Mouse (Mus musculus) brain, embryonic 14.5 days (tissue): ENCODE measurements around the gene Clec3a.

ENCODE experiments used
- CTCF ChIP-seq: fragments of 200-500 bp; IDR thresholded peaks from 2 replicates; pipeline ENCODE4 v1.5.1; 2012; ENCODE audit warnings: inconsistent platforms, mild to moderate bottlenecking, moderate library complexity, borderline replicate concordance; ENCODE audit not compliant: insufficient read depth, insufficient read length; ENCODE audit errors: extremely low read depth
- POLR2A ChIP-seq: fragments of 200-500 bp; IDR thresholded peaks from 2 replicates; pipeline ENCODE4 v1.6.1; 2012; ENCODE audit warnings: mild to moderate bottlenecking, inconsistent platforms, borderline replicate concordance; ENCODE audit not compliant: poor library complexity, insufficient read depth, insufficient read length, severe bottlenecking; ENCODE audit errors: extremely low read depth

DNA sequence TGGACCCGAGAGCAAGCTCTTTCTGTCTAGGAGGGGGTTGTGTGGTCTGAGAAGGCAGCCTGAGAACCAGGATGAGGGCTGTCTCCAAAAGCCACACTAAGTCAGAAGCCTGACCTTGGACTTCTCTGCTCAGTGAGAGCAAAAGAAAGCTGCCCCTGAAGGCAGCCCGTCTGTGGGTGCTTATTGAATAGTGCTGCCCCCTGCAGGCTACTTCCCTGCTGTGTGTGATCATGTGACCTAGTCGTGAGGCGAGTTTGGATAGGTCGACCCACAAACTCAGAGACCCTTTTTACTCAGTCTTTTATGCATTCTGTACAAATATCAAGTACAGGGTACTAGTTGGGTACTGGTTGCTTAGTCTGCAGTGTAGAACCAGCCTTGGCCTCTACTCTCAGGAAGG, 42.7 kb downstream of the Clec3a start:
- peak; percentile 21; the same call in 1 of the 2 replicates for TF ChIP-seq CTCF
- TF ChIP-seq POLR2A: no peak
